Comparison of ENCODE assay signal across 29 mouse cellular contexts in genomic region chr3:150637544-150637943, GRCm38 (mm10).
"Had no signal": no experiment of that assay in that cellular context is flagged by ENCODE, and none has a peak within 500 bp of the region (broad histone marks: within the 10 kb centered on the region; RNA-seq: fewer than 3 reads in every experiment).

No protein-coding gene starts in this region.

- H3K36me3 ChIP-seq: embryonic facial prominence, embryonic 10.5 days; embryonic facial prominence, embryonic 12.5 days; embryonic facial prominence, embryonic 13.5 days; embryonic facial prominence, embryonic 15.5 days; forebrain, embryonic 10.5 days; forebrain, embryonic 12.5 days; forebrain, embryonic 15.5 days had no signal

- ATAC-seq: forebrain, embryonic 13.5 days; forebrain, embryonic 14.5 days; forebrain, embryonic 15.5 days; forebrain, embryonic 16.5 days; forebrain, postnatal 0 days had no signal

- H3K9me3 ChIP-seq: embryonic facial prominence, embryonic 10.5 days; embryonic facial prominence, embryonic 12.5 days; embryonic facial prominence, embryonic 13.5 days; embryonic facial prominence, embryonic 15.5 days; forebrain, embryonic 10.5 days; forebrain, embryonic 12.5 days; forebrain, embryonic 13.5 days; forebrain, embryonic 15.5 days had no signal

- H3K27ac ChIP-seq: embryonic facial prominence, embryonic 10.5 days; embryonic facial prominence, embryonic 12.5 days; embryonic facial prominence, embryonic 13.5 days; embryonic facial prominence, embryonic 15.5 days; forebrain, embryonic 10.5 days; forebrain, embryonic 12.5 days; forebrain, embryonic 13.5 days; forebrain, embryonic 15.5 days; gastrocnemius, adult 2 months; heart, adult 2 months had no signal

- H3K4me3 ChIP-seq: embryonic facial prominence, embryonic 10.5 days; embryonic facial prominence, embryonic 12.5 days; embryonic facial prominence, embryonic 13.5 days; embryonic facial prominence, embryonic 15.5 days; erythroblast, embryonic 14.5 days; forebrain, embryonic 10.5 days; forebrain, embryonic 12.5 days; forebrain, embryonic 13.5 days; forebrain, embryonic 15.5 days; gastrocnemius, adult 2 months; heart, adult 2 months had no signal

- H3K27me3 ChIP-seq: embryonic facial prominence, embryonic 12.5 days; embryonic facial prominence, embryonic 13.5 days; embryonic facial prominence, embryonic 15.5 days; forebrain, embryonic 12.5 days; forebrain, embryonic 13.5 days; forebrain, embryonic 15.5 days had no signal

- H3K4me2 ChIP-seq: embryonic facial prominence, embryonic 12.5 days; embryonic facial prominence, embryonic 13.5 days; embryonic facial prominence, embryonic 15.5 days; forebrain, embryonic 12.5 days; forebrain, embryonic 13.5 days; forebrain, embryonic 15.5 days had no signal

- H3K4me1 ChIP-seq: embryonic facial prominence, embryonic 10.5 days; embryonic facial prominence, embryonic 12.5 days; embryonic facial prominence, embryonic 13.5 days; embryonic facial prominence, embryonic 15.5 days; forebrain, embryonic 10.5 days; forebrain, embryonic 12.5 days; forebrain, embryonic 13.5 days; forebrain, embryonic 15.5 days had no signal

- H3K9ac ChIP-seq: embryonic facial prominence, embryonic 12.5 days; embryonic facial prominence, embryonic 13.5 days; embryonic facial prominence, embryonic 15.5 days; forebrain, embryonic 12.5 days; forebrain, embryonic 13.5 days; forebrain, embryonic 15.5 days; forebrain, postnatal 0 days had no signal

- DNase-seq: cerebellum, adult 2 months; cerebellum, adult 8-10 months; cerebellum, adult 9-10 months; cerebellum, adult 9-11 months; cerebellum, postnatal 10 days; cerebellum, postnatal 14 days; cerebellum, postnatal 25 days; cerebellum, postnatal 36 days; embryo, embryonic 11 days; forebrain, postnatal 0 days; gastrocnemius, adult 2 months; gastrocnemius, postnatal 10 days; gastrocnemius, postnatal 14 days; gastrocnemius, postnatal 25 days; gastrocnemius, postnatal 36 days; heart, adult 11 months; heart, adult 18-20 months; heart, adult 2 months had no signal
